Mouse (Mus musculus) MEL (cell line): ENCODE data around the gene Fgfr2.

Source experiments
- CTCF ChIP-seq, 3 experiments: IDR thresholded peaks in 2 of 3; conservative IDR thresholded peaks in 1 of 3; 2 replicates each; pipeline ENCODE4 v1.5.1; 2011 to 2012; ENCODE audit warnings: low read length in 3 of 3, low read depth in 2 of 3, mild to moderate bottlenecking in 2 of 3, improper control_type of control experiment in 1 of 3, inconsistent platforms in 1 of 3, mixed read lengths in 1 of 3, moderate library complexity in 1 of 3; ENCODE audit not compliant: control insufficient read depth in 1 of 3, insufficient read depth in 1 of 3, poor library complexity in 1 of 3, severe bottlenecking in 1 of 3
- EP300 ChIP-seq, 2 experiments: IDR thresholded peaks; 2 replicates each; pipeline ENCODE4 v1.6.1; 2011; ENCODE audit warnings: improper control_type of control experiment in 2 of 2, low read length in 2 of 2, low read depth in 1 of 2, mild to moderate bottlenecking in 1 of 2
- GATA1 ChIP-seq: IDR thresholded peaks from 2 replicates; pipeline ENCODE4 v1.6.1; 2011; ENCODE audit warnings: low read depth, low read length, improper control_type of control experiment
- POLR2AphosphoS2 ChIP-seq: IDR thresholded peaks from 2 replicates; pipeline ENCODE4 v1.6.1; 2011; ENCODE audit warnings: low read length, improper control_type of control experiment
- USF1 ChIP-seq: IDR thresholded peaks from 2 replicates; pipeline ENCODE4 v1.6.1; 2014; ENCODE audit warnings: low read depth, mild to moderate bottlenecking, inconsistent platforms, low read length, improper control_type of control experiment, moderate library complexity

DNA sequence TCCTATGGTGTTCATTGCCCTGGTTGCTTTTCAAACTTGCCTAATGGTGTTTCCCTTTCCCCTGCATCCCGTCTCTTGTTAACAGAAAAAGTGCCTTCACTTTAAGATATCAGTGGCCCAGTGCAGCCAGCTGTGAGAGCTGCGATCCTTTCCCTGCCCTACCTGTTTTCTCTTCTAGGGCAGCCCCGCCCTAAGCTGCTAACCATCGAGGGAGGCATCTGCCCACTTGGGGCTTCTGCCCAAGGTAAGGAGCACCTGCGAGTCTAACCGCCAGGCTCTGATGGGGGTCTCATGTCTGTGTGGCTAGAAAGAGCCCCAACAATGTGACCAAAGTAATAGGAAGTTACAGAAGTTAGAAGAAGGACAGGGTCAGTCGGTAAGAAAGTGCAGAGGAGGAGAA is 1960.9 kb downstream of the Fgfr2 start:
- TF ChIP-seq POLR2AphosphoS2 (no peak), GATA1 (no peak), CTCF (IDR thresholded peaks at IDR 0.05 in 2 of 3, conservative IDR thresholded peaks at IDR 0.05 in 1 of 3; ENCODE audit: control insufficient read depth in 1 of 3, insufficient read depth in 1 of 3, low read depth in 2 of 3, low read length in 3 of 3, poor library complexity in 1 of 3, severe bottlenecking in 1 of 3) (no peak), USF1 (no peak), EP300 (IDR thresholded peaks at IDR 0.05; ENCODE audit: low read depth in 1 of 2, low read length in 2 of 2) (no peak)
